Mouse (Mus musculus) frontal cortex, adult (tissue): ENCODE data around the gene Chka.

Experiments
- ATAC-seq: cut with Nextera tagmentation; 2 replicates; pipeline ENCODE4 v1.9.2; 2017; ENCODE audit warnings: mild to moderate bottlenecking, moderate library complexity, mixed read lengths; ENCODE audit not compliant: low TSS enrichment

The Chka gene

DNA sequence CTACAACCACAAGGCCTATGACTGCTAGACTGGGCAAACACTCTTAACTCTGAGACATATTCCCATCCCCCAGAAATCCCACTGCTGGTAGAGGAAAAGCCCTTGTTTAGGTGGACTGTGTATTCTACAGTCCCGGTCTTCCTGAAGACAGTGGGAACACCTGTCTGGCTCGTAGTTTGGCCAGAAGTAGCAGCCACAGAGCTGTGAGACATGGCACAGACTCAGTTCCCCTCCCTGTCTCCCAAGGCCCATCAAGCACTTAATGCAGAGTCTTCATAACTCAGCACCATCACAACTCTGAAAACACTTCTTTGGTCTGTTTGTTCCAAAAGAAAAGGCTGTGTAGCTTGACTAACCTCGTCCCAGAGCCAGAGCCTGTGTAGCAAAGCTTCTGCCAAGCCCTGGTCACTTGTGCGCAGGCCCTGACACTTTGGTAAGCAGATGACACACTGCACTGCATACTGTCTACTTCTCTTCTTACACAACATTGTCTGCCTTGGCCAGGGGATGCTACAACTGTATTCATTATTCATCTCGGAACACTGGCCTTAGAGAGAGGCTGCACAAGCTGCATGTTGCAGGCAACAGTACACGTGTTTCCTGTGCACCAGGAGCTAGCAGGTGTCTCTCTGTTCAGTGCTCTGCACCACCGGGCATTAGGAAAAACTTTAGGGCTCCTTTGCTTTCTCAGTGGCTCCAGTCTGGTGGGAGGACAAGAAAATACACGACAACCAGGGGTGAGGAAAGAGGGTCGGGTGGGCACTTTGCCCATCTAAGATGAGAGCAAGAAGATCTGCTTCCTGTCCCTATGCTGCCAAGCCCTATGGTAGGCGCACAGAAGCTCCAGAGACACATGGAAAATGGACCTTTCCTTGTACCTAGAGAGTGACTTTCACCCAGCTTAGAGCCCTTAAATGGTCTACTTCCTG, 4.6 kb upstream of the Chka start:
- ATAC-seq: no peak

- ATAC-seq: no peak
Measured at GRCm38 (mm10) chr19:3847711-3848110, 3.9 kb upstream of the Chka start.

GRCm38 (mm10) chr19:3848207-3848808, 3.3 kb upstream of the Chka start:
- no peak for ATAC-seq

DNA sequence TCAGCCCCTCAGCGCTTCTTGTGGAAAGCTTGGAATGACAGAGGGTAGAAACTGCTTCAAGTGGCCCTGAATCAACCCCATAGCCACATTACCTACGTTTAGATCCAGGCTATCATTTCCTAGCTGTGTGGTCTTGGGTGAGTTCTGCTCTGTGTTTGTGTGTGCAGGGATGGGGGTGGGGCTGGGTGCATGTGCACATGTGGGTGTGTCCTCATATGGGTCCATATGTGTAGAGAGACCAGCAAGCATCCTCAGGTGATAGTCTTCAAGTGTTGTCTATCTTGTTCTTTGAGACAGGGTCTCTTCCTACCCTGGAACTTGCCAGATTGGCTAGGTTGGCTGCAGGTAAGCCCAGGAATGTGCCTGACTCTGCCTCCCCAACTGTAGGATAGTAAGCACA, 2.3 kb upstream of the Chka start:
- no peak for ATAC-seq

DNA sequence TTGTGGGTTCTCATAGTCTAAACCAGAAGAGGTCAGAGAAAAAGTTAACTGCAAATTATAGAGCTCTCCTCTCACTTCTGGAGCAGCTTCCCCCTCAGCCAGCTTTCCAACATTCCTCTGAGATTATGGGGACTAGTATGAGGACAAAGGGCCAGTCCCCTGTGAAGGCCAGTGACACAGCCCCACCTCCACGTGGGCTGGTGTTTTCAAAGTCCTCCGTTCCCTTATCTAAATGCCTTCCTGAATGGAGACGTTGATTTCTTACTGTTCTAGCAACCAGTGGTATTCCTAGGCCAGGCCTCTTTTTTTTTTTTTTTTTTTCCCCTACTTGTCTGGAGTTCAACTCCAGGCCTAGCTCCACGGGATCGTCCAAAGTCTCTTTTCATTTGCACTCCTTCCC, 1.5 kb upstream of the Chka start:
- ATAC-seq: no peak

GRCm38 (mm10) chr19:3850847-3851469, 615 bp upstream of the Chka start:
- 0 out of 2 replicates have a peak, but pooled peaks have one; percentile 5 for ATAC-seq

DNA sequence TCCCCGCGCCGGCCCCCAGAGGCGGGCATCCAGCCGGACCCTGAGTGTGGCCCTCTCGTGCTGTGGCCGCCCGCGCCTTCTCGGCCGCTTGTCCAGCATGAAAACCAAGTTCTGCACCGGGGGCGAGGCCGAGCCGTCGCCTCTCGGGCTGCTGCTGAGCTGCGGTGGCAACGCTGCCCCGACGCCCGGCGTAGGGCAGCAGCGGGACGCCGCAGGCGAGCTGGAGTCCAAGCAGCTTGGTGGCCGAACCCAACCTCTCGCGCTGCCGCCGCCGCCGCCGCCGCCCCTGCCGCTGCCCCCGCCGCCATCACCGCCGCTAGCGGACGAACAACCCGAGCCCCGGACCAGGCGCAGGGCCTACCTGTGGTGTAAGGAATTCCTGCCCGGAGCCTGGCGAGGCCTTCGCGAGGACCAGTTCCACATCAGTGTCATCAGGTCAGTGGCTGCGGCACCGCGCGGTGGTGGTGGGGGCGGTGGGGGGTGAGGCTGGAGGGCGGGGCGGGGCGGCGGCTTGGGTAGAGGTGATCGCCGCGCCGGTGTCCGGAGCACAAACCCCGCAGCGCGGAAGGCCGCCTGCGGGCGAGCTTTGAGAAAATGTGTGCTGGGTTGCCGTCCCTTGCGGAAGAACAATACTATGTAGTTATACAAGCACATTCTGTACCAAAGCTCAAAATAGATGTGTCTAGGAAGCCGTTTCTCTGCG, 557 bp downstream of the Chka start:
- no peak for ATAC-seq

DNA sequence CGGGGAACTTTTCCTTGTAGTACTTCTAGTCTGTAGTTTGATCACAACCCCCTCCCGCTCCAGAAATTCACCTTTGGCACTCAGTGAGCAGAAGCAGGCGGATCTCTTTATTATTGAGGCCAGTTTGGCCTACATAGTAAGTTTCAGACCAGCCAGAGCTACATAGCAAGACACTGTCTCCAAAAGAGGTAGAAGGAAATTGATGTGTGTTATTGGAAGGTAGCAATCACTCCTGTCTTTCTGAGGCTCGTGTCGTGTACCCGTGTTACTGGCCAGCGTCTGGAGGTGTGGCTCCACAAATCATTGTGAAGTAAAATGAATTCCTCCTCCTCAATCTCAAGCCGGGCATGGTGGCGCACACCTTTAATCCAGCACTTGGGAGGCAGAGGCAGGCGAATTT, 1.5 kb downstream of the Chka start:
- ATAC-seq: no peak

DNA sequence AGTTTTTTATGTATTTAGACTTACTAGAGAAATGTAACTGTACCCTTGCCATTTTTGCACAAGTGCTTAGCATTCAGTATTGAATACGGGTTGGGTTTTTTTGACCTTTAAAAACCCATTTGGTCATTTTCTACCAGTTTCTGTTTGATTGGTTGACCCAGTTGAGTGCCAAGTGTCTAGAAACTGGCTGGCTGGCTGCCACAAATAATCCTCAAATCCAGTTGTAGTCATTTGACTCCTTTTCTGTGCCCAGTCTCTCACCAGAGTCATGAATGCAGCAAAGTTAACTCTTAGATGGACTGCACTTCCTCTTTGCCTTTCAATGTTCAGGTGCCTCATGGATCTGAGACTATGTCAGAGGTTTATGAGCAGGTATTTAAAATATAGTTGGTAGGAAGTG, 2.3 kb downstream of the Chka start:
- ATAC-seq: no peak

GRCm38 (mm10) chr19:3855091-3855490, 3.5 kb downstream of the Chka start:
- ATAC-seq: no peak

GRCm38 (mm10) chr19:3855601-3856000, 4.0 kb downstream of the Chka start:
- ATAC-seq: no peak

DNA sequence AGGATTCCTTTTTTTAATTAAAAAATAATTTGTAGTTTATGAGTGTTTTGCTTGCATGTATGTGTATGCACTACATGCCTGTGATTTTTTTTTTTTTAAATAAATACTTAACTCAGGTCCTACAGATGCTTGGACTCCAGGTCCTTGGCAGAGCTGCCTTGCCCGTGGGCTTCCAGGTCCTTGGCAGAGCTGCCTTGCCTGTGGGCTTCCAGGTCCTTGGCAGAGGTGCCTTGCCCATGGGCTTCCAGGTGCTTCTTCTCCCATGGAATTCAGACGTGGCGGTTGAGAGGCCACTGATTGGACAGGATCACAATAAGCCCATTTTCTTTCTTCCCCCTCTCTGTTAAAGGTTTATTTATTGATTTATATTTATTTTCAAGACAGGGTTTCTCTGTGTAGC, 5.6 kb downstream of the Chka start:
- ATAC-seq: no peak

DNA sequence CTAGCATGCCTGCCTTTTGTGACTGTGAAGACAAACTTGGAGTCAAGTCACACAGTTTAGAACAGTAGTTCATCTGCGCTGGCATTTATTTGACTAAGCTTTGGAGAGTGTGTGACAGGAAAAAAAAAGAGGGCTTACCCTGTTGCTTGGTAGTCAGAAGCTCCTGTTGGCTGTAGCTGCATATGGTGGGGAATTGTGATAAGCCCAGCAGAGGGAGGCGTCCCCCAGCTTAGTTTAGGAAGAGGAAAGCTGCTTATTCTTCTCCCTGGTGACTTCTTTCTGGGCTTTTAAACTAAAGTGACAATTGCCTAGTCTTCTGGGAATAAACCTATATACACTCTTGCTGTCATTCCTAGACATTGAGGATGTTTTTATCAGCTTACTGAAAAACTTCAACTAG, 11.1 kb downstream of the Chka start:
- no peak for ATAC-seq

DNA sequence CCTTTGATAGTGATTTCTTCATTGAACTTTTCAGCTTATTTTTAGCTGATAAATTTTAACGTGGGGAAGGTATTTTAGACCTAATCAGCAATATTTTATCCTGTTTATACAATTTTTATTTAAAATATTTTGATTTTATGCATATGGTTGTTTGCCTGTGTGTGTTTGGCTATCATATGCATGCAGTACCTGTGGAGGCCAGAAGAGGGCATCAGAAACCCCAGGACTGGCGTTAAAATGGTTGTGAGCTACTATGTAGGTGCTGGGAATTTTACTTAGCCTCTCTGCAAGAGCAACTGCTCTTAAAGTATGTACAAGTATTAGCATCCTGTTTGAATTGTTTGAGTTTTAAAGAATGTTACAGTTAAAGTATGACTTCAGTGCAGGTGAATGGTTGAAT, 13.4 kb downstream of the Chka start:
- ATAC-seq: no peak

- no peak for ATAC-seq
Measured at GRCm38 (mm10) chr19:3868290-3868689, 16.7 kb downstream of the Chka start.

DNA sequence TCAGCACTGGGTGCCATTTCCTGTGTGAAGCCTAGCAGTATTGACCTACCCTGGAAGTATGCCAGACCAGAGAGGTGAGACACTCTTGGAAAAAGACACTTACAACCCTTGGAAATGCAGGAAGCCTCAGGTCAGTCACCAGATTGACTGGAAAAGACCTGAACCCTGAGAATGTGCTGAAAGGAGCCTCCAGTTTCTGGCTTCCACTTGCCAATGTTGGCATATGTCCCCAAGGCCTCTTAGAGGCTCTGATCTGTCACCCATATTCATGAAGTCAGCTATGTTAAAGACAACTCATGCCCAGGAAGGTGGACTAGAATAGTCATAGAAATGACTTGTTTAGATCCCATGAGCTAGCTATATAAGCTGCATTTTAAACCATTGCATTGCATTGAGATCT, 19.9 kb downstream of the Chka start:
- no peak for ATAC-seq

GRCm38 (mm10) chr19:3872373-3872772, 20.8 kb downstream of the Chka start:
- no peak for ATAC-seq

- no peak for ATAC-seq
Measured at GRCm38 (mm10) chr19:3875045-3875444, 23.5 kb downstream of the Chka start.

GRCm38 (mm10) chr19:3880054-3880848, 28.7 kb downstream of the Chka start:
- no peak for ATAC-seq

GRCm38 (mm10) chr19:3882214-3882613, 30.6 kb downstream of the Chka start:
- no peak for ATAC-seq

DNA sequence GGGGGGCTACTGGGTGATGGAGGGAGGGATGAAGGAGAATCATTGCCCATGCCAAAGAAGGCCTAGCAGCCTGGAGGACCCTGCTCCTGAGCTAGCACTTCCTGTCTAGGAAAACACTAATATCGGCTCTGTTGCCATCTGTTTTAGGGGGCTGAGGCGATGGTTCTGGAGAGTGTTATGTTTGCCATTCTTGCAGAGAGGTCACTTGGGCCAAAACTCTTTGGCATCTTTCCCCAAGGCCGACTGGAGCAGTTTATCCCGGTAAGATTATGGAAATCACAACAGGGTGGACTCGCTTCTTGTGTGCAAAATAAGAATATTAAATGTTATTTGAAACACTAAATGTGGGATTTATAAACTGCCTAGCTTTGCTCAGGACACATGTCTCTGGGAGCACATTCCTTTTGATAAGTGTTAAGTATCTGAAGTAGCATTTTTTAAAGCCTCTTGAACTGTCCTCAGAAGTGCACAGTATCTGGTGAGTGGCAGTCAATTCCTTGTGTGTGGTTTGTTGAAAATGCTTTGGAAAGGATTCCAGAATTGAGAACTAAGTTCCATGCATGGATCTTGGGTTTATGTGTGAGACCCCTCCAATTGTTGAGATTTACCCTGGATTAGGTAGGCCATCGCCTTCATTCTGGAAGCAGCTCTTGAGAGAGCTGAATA, 32.9 kb downstream of the Chka start:
- no peak for ATAC-seq
